Mouse (Mus musculus) left cerebral cortex, adult 9 months (tissue): ENCODE measurements around the gene Raf1.

Source experiments
- DNase-seq, 2 experiments: peaks; one replicate each; pipeline ENCODE4 v3.0.0; 2022; ENCODE audit warnings: low spot score in 2 of 2

The Raf1 gene

GRCm38 (mm10) chr6:115676452-115677128 is at the start of gene Raf1:
TSS of gene Raf1 (minus strand) at chr6:115676635.
- DNase-seq, result peak; percentile 94 to 98

DNA sequence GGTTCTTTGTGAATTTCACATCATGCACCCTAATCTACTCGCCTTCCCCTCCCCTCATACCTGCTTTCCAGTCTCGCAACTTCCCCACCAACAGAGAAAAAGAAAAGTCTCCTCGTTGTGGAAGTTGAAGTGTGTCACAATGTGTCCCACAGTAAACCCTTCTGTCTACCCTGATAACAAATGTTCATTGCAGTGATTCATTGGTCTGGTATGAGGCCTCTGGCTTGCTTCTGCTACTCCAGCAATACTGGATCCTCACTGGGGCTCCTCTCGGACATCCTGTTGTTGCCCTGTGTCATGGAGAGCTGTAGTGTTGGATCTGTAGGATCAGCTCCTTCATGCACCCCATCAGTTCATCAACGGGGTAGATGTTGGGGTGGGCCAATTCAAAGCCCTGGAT is 45.8 kb upstream of the Raf1 start:
- DNase-seq, result no peak

GRCm38 (mm10) chr6:115717715-115718558 is 41.5 kb upstream of the Raf1 start:
- no peak for DNase-seq

GRCm38 (mm10) chr6:115717101-115717652 is 40.7 kb upstream of the Raf1 start:
- DNase-seq, result no peak

DNA sequence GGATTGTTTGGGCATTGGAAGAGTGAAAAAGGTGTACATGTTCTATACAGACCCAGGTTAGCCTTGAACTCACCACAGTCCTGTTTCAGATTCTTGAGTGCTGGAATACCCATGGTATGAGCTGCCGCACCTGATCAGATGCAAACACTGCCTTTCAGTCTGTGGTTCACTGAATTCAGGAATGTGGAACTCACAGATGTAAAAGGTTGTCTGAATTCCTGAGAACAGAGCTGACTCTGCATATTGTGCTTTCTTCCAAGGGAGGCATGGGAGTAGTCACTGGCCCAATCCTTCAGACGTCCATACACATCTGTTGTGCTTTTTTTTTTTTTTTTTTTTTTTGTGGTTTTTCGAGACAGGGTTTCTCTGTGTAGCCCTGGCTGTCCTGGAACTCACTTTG is 34.8 kb upstream of the Raf1 start:
- DNase-seq, result no peak

DNA sequence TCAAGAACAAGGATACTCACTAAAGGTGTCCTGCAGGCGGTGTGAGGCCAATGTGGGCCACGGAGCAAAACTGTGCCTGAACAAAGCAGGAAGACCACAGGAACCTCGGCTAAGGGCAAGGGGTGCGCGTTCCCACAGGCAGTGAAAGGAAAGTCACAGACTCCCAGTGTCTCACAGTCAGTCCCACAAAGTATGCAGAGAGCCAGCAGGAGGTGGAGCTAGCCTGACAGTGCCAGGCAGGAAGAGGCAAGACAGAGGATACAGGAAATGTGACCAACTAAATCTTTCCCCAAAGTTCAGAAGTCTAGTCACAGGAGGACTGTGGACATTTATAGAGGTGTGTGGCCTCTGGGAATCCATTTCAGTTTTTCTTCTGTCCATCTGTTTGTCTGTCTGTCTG is 26.5 kb upstream of the Raf1 start:
- DNase-seq, result no peak

- DNase-seq, result no peak
Observed at GRCm38 (mm10) chr6:115701302-115701701, 24.9 kb upstream of the Raf1 start.

DNA sequence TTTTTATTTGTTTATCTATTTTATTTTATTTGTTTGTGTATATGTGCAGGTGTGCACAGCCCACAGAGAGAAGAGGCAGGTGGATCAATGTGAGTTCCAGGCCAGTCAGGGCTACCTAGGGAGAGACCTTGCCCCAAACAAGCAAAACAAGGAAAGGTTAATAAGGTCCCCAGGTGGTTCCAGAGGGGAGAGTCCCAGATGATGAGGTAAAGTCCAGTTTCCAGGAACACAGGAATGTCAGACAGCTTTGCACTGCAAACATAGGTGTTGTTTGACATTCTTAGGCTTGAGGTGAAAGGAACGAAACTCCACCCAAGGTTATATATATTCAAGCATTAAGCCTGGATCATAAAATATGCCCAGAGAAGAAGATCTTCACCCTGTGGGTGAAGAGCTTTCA is 24.3 kb upstream of the Raf1 start:
- no peak for DNase-seq

GRCm38 (mm10) chr6:115698699-115699098 is 22.3 kb upstream of the Raf1 start:
- no peak for DNase-seq

- no peak for DNase-seq
Observed at GRCm38 (mm10) chr6:115697739-115698558, 21.5 kb upstream of the Raf1 start.

DNA sequence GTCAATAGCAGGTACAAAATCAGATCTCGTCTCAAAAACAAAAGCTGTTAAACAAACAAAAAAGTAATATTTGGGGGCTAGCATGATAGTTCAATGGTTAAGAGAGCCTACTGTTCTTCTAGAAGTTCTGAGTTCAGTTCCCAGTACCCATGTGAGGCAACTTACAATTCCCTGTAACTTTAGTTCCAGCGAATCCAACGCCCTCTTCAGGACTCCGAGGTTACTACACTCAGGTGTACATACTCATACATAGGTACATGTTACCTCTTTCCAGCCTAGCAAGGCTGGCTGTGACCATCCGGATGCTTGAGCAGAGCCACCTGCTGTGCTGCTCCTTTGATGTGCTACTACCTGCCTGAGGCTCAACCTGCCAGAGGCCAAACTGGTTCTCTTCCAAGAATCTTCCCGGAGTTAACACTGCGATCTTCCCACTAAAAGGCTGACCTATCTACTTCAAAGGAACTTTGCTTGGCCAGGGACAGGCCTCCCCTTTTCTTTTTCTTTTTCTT is 20.3 kb upstream of the Raf1 start:
- no peak for DNase-seq

GRCm38 (mm10) chr6:115695124-115695523 is 18.7 kb upstream of the Raf1 start:
- no peak for DNase-seq

- DNase-seq, result peak in 1 of 2 experiments; percentile 41
Observed at GRCm38 (mm10) chr6:115694441-115694842, 18.0 kb upstream of the Raf1 start.

DNA sequence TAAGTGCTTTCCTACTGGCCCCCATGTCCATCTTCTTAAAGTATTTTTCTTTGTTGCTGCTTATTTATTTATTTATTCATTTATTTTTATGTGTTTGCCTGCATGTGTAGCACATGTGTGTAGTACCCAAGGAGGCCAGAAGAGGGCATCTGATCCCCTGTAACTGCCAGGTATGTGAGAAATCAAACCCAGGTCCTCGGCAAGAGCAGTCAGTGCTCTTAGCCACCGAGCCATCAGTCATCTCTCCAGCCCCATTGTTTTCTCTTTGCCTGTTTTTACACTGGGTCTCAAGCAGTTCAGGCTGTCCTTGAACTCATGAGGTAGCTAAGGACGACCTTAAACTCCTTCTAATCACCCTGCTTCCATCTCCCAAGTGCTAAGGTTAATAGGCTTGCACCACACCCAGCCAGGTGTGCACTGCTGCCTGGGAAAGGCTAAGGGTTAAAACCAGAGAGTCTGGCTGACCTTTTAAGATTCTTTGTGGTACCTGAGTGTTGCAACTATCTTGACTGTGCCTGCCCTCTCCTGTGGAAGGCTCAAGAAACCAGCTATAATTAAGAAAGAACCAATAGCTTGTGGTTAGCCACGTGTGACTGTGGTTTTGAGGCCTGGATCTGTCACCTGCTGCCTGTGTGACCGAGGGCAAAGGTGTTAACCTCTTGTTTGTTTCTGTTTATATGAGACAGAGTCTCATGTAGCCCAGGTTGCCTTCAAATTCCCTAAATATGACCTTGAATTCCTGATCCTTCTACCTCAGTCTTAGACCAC is 16.7 kb upstream of the Raf1 start:
- DNase-seq, result no peak

DNA sequence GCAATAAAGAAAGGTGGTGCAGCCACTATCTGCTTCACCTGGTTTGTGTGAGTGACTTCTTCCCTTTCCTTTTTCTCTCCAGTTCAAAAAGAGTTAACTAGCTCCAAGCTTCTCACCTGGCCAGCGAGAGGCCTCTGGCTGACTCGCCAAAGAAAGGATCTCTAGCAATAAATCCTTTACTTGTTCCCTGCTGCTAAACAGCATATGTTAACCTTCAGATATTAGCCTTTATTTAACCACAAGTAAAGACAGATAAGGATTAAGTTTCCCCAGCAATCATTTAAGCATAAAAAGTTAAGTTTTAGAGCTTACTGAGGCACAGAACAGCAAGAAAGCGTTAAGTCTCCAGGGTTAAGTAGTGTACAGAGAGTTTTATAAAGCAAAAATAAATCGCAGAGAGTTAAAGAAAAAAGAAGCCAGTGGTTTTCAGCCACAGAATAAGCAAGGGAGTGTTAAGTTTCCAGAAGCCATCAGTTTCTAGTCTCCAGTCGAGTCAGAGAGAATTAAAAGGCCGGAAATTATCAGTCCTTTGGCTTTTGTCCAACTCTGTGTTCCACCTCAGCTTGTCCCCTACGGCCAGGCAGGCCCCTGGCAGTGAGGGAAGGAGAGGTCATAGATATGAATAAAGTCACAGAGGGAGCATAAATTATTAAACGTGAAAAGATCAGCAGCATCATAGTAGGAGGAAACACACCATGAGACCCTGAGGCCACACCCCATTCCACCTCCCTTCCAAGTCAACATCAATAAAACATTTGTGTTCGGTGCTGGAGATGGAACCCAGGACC is 15.9 kb upstream of the Raf1 start:
- DNase-seq, result no peak

GRCm38 (mm10) chr6:115690105-115690504 is 13.7 kb upstream of the Raf1 start:
- DNase-seq, result no peak

GRCm38 (mm10) chr6:115688589-115688988 is 12.2 kb upstream of the Raf1 start:
- no peak for DNase-seq

- no peak for DNase-seq
Observed at GRCm38 (mm10) chr6:115687753-115688152, 11.3 kb upstream of the Raf1 start.

DNA sequence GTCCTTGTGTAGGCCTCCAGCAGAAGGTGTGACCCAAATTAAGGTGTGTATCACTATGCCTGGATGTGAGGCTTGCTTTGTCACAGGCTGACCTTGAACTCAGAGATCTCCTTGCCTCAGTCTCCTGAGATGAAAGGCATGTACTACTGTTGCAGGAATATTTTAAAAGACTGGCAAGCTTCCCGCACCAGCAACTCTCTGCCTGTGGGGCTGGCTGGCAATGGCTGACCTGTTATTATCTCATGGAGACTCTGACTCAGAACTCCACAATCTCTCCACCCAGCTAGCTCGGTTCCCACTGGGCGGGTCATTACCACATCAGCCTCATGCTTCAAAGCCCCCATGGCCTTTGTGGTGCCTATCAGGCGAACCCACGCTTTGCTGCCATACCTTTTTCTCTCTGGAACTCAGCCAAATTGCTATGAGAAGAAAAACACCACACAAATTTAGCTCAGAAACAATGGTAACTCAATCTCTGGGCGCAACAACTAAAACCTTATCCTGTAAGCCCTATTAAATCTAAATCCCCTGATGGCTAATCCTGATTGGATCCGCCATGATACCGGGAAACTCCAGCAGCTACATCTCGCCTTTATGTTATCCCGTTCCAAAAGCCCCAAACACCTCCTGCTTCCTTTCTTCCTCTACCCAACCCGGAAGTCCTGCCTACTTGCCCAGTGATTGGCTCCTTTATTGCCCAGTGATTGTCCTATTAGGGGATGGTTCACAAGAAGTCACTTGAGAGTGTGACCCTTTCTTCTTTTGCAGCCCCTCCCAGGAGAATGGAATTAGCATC is 8.6 kb upstream of the Raf1 start:
- no peak for DNase-seq
